Mouse (Mus musculus) lung, postnatal 0 days (tissue): Measurements from ENCODE around the gene Kif5a.

Experiments
- CTCF ChIP-seq: IDR thresholded peaks from 2 replicates; pipeline ENCODE4 v1.5.1; 2016; ENCODE audit warnings: antibody characterized with exemption, mild to moderate bottlenecking
- EP300 ChIP-seq: IDR thresholded peaks from 2 replicates; pipeline ENCODE4 v1.6.1; 2016; ENCODE audit warnings: antibody characterized with exemption, mild to moderate bottlenecking, control low read depth

- no peak for TF ChIP-seq CTCF
- no peak for TF ChIP-seq EP300
Measured at GRCm38 (mm10) chr10:127180695-127181047, 82.5 kb downstream of the Kif5a start.
